In genomic region chr10:39163694-39164093, GRCm38 (mm10) we compare ENCODE assay signal across 15 mouse cellular contexts. TPM values are rescaled to one million over a fixed set of nuclear protein-coding genes. Genes with fewer than 3 reads are reported as not detected.
A peak's percentile ranks its signal among the peaks of the same experiment; 100 is the strongest.
DNase-seq lines count a peak whose midpoint lies in the region; ATAC-seq and TF ChIP-seq lines count a peak whose summit lies in the region.
"Had no signal": no experiment of that assay in that cellular context is flagged by ENCODE, and none has a peak within 500 bp of the region (broad histone marks: within the 10 kb centered on the region; RNA-seq: fewer than 3 reads in every experiment).

Gene Ccn6, minus strand, starts transcription at chr10:39163794.

- H3K4me1 ChIP-seq in forebrain, postnatal 0 days (ENCODE audit: insufficient read depth) = peaks cover 15% of the 10 kb centered on the region; the same call in 1 of the 2 replicates
- peaks cover 17% of the 10 kb centered on the region for H3K4me1 ChIP-seq in forebrain, embryonic 13.5 days
- peaks cover 26% of the 10 kb centered on the region for H3K4me1 ChIP-seq in lung, embryonic 15.5 days
- peaks cover 19% of the 10 kb centered on the region for H3K4me1 ChIP-seq in limb, embryonic 15.5 days
- H3K4me1 ChIP-seq in stomach, embryonic 15.5 days = peaks cover 10% of the 10 kb centered on the region; the same call in 1 of the 2 replicates
- peaks cover 24% of the 10 kb centered on the region for H3K4me1 ChIP-seq in hindbrain, embryonic 10.5 days (replicated peaks)

- no peak for TF ChIP-seq CTCF in forebrain, postnatal 0 days (IDR thresholded peaks at IDR 0.05; ENCODE audit: low read depth)

- DNase-seq in forebrain, postnatal 0 days = no peak
- DNase-seq in lung, postnatal 14 days = no peak
- DNase-seq in hindbrain, embryonic 10.5 days (ENCODE audit: low spot score) = no peak
- DNase-seq in retina, postnatal 1 day = no peak
- DNase-seq: cerebellum, adult 2 months; thymus, postnatal 4 days had no signal

- no peak within 1 kb of the TSS for H3K9ac ChIP-seq in forebrain, postnatal 0 days
- no peak within 1 kb of the TSS for H3K9ac ChIP-seq in forebrain, embryonic 13.5 days
- no peak within 1 kb of the TSS for H3K9ac ChIP-seq in lung, embryonic 15.5 days
- no peak within 1 kb of the TSS for H3K9ac ChIP-seq in limb, embryonic 15.5 days
- no peak within 1 kb of the TSS for H3K9ac ChIP-seq in stomach, embryonic 15.5 days
- H3K9ac ChIP-seq: heart, embryonic 15.5 days; hindbrain, embryonic 12.5 days had no signal

- no peaks in the 10 kb centered on the region for H3K9me3 ChIP-seq in forebrain, postnatal 0 days (ENCODE audit: low read length)
- H3K9me3 ChIP-seq in forebrain, embryonic 13.5 days (replicated peaks) = no peaks in the 10 kb centered on the region
- H3K9me3 ChIP-seq in lung, embryonic 15.5 days = no peaks in the 10 kb centered on the region
- no peaks in the 10 kb centered on the region for H3K9me3 ChIP-seq in limb, embryonic 15.5 days
- no peaks in the 10 kb centered on the region for H3K9me3 ChIP-seq in stomach, embryonic 15.5 days
- no peaks in the 10 kb centered on the region for H3K9me3 ChIP-seq in hindbrain, embryonic 10.5 days
- H3K9me3 ChIP-seq: heart, embryonic 15.5 days; hindbrain, embryonic 12.5 days; midbrain, embryonic 10.5 days had no signal

- no peaks in the 10 kb centered on the region for H3K36me3 ChIP-seq in forebrain, postnatal 0 days (ENCODE audit: insufficient read depth)
- no peaks in the 10 kb centered on the region for H3K36me3 ChIP-seq in forebrain, embryonic 13.5 days (ENCODE audit: poor library complexity, severe bottlenecking)
- H3K36me3 ChIP-seq in lung, embryonic 15.5 days = no peaks in the 10 kb centered on the region
- no peaks in the 10 kb centered on the region for H3K36me3 ChIP-seq in limb, embryonic 15.5 days
- no peaks in the 10 kb centered on the region for H3K36me3 ChIP-seq in stomach, embryonic 15.5 days
- no peaks in the 10 kb centered on the region for H3K36me3 ChIP-seq in hindbrain, embryonic 10.5 days
- H3K36me3 ChIP-seq: heart, embryonic 15.5 days; hindbrain, embryonic 12.5 days; midbrain, embryonic 10.5 days had no signal

- no peak within 1 kb of the TSS for H3K4me3 ChIP-seq in forebrain, postnatal 0 days (ENCODE audit: low read depth, low read length)
- H3K4me3 ChIP-seq in forebrain, embryonic 13.5 days = no peak within 1 kb of the TSS
- H3K4me3 ChIP-seq in lung, embryonic 15.5 days = peak within 1 kb of the TSS; percentile 8; the same call in 1 of the 2 replicates
- H3K4me3 ChIP-seq in limb, embryonic 15.5 days = peak within 1 kb of the TSS; percentile 10; the same call in 1 of the 2 replicates
- H3K4me3 ChIP-seq in stomach, embryonic 15.5 days (replicated peaks) = no peak within 1 kb of the TSS; the same call in 1 of the 2 replicates
- no peak within 1 kb of the TSS for H3K4me3 ChIP-seq in hindbrain, embryonic 10.5 days
- H3K4me3 ChIP-seq: erythroblast, embryonic 14.5 days; heart, embryonic 15.5 days; hindbrain, embryonic 12.5 days; midbrain, embryonic 10.5 days had no signal

- WGBS in forebrain, postnatal 0 days = 90% methylated on average over 10 of the region's 10 CpGs
- WGBS in forebrain, embryonic 13.5 days = 92% methylated on average over 10 of the region's 10 CpGs
- WGBS in lung, embryonic 15.5 days = 77% methylated on average over 10 of the region's 10 CpGs
- WGBS in limb, embryonic 15.5 days = 80% methylated on average over 10 of the region's 10 CpGs
- WGBS in stomach, embryonic 15.5 days = 80% methylated on average over 10 of the region's 10 CpGs
- 84% methylated on average over 10 of the region's 10 CpGs for WGBS in hindbrain, embryonic 10.5 days

- 0 out of 2 replicates have a peak within 1 kb of the TSS, but pooled peaks have one; percentile 8 for H3K4me2 ChIP-seq in forebrain, postnatal 0 days (ENCODE audit: low read depth)
- H3K4me2 ChIP-seq in forebrain, embryonic 13.5 days = no peak within 1 kb of the TSS
- H3K4me2 ChIP-seq in lung, embryonic 15.5 days = peak within 1 kb of the TSS; percentile 41
- peak within 1 kb of the TSS; percentile 27; the same call in 1 of the 2 replicates for H3K4me2 ChIP-seq in limb, embryonic 15.5 days
- H3K4me2 ChIP-seq in stomach, embryonic 15.5 days = peak within 1 kb of the TSS; percentile 41
- H3K4me2 ChIP-seq: heart, embryonic 15.5 days; hindbrain, embryonic 12.5 days had no signal

- ATAC-seq in forebrain, postnatal 0 days = no peak
- no peak for ATAC-seq in forebrain, embryonic 13.5 days
- no peak for ATAC-seq in lung, embryonic 15.5 days (ENCODE audit: borderline replicate concordance, extremely low read depth, low FRiP score, low TSS enrichment)
- ATAC-seq in limb, embryonic 15.5 days (ENCODE audit: insufficient number of reproducible peaks, low FRiP score, low TSS enrichment, low read depth) = no peak
- ATAC-seq in stomach, embryonic 15.5 days (ENCODE audit: insufficient read depth, low FRiP score, low read depth) = no peak
- ATAC-seq: Patski had no signal

- no peaks in the 10 kb centered on the region for H3K27me3 ChIP-seq in forebrain, postnatal 0 days (ENCODE audit: insufficient read depth, low read length)
- no peaks in the 10 kb centered on the region for H3K27me3 ChIP-seq in forebrain, embryonic 13.5 days
- no peaks in the 10 kb centered on the region for H3K27me3 ChIP-seq in lung, embryonic 15.5 days
- H3K27me3 ChIP-seq in limb, embryonic 15.5 days = no peaks in the 10 kb centered on the region
- H3K27me3 ChIP-seq in stomach, embryonic 15.5 days (replicated peaks) = no peaks in the 10 kb centered on the region
- H3K27me3 ChIP-seq in hindbrain, embryonic 10.5 days (ENCODE audit: insufficient read depth, poor library complexity, severe bottlenecking) = peaks cover 6% of the 10 kb centered on the region; the same call in 1 of the 2 replicates
- H3K27me3 ChIP-seq: heart, embryonic 15.5 days had no signal

- H3K27ac ChIP-seq in forebrain, postnatal 0 days (ENCODE audit: low read depth, low read length) = no peak within 1 kb of the TSS
- H3K27ac ChIP-seq in forebrain, embryonic 13.5 days = no peak within 1 kb of the TSS
- no peak within 1 kb of the TSS for H3K27ac ChIP-seq in lung, embryonic 15.5 days
- no peak within 1 kb of the TSS for H3K27ac ChIP-seq in limb, embryonic 15.5 days
- no peak within 1 kb of the TSS for H3K27ac ChIP-seq in stomach, embryonic 15.5 days
- H3K27ac ChIP-seq in hindbrain, embryonic 10.5 days = no peak within 1 kb of the TSS
- H3K27ac ChIP-seq: heart, embryonic 15.5 days; hindbrain, embryonic 12.5 days; midbrain, embryonic 10.5 days had no signal

RNA-seq across cellular contexts. Expression of gene Ccn6, which starts in this region (rescaled TPM):
- 1.9 TPM in 1 of 2 replicates, not detected in the other for total RNA-seq in forebrain, postnatal 0 days (2014; rRNA removed)
- 0.18 and 0.21 TPM in 2 replicates for polyA plus RNA-seq in forebrain, postnatal 0 days (2015; fragmentation: Nextera tagmentation; extraction: Ambion mirVana)
- polyA plus RNA-seq in forebrain, embryonic 13.5 days (2015; fragmentation: Nextera tagmentation; extraction: Ambion mirVana) = 0.28 TPM in 1 of 2 replicates, not detected in the other
- polyA plus RNA-seq in lung, embryonic 15.5 days (2015; fragmentation: Nextera tagmentation; extraction: Ambion mirVana) = 0.21 and 0.40 TPM in 2 replicates
- 0.67 and 1.2 TPM in 2 replicates for polyA plus RNA-seq in limb, embryonic 15.5 days (2015; fragmentation: Nextera tagmentation; extraction: Ambion mirVana)
- 0.33 and 0.52 TPM in 2 replicates for polyA plus RNA-seq in stomach, embryonic 15.5 days (2015; fragmentation: Nextera tagmentation; extraction: Ambion mirVana)
- 0.24 and 0.50 TPM in 2 replicates for polyA plus RNA-seq in hindbrain, embryonic 10.5 days (2016; fragmentation: Nextera tagmentation; extraction: Ambion mirVana)
- polyA plus RNA-seq: erythroblast, embryonic 14.5 days had no signal

Comparison
In these comparisons a context has a peak if more than half of its experiments do, and no peak if none do; other contexts are left out.
1. H3K4me3 ChIP-seq: peak in lung, embryonic 15.5 days (single experiment) and limb, embryonic 15.5 days (single experiment); none in forebrain, postnatal 0 days (single experiment), forebrain, embryonic 13.5 days (single experiment), stomach, embryonic 15.5 days (single experiment) and hindbrain, embryonic 10.5 days (single experiment).